Mouse (Mus musculus): ENCODE data around the gene Rora. TPM values are rescaled to one million over a fixed set of nuclear protein-coding genes. Genes with fewer than 3 reads are reported as not detected.
A peak's percentile ranks its signal among the peaks of the same experiment; 100 is the strongest.

Rora gene
- polyA plus RNA-seq, 1 experiment from 2014 or later = 6.6 TPM

- Histone ChIP-seq H3K4me3 (peak overlapping the region; percentile 89; the same call in 1 of the 2 replicates), H3K27ac (replicated peaks) (no peak overlapping the region), H3K27me3 (replicated peaks; ENCODE audit: low read depth, poor library complexity, severe bottlenecking) (peaks cover 26% of the 10 kb centered on the region), H3K9me3 (no peaks in the 10 kb centered on the region), H3K36me3 (replicated peaks) (no peaks in the 10 kb centered on the region), H3K4me1 (peaks cover 29% of the 10 kb centered on the region)
- WGBS = 58% methylated on average over 5 of the region's 5 CpGs
- DNase-seq (ENCODE audit: low spot score) = no peak
These were observed 2.6 kb downstream of the Rora start for GRCm38 (mm10) chr9:68656076-68656795.

GRCm38 (mm10) chr9:68656796-68657130 is 3.2 kb downstream of the Rora start:
- Histone ChIP-seq H3K27ac (replicated peaks) (no peak overlapping the region), H3K36me3 (replicated peaks) (no peaks in the 10 kb centered on the region), H3K27me3 (replicated peaks; ENCODE audit: low read depth, poor library complexity, severe bottlenecking) (peaks cover 26% of the 10 kb centered on the region), H3K4me3 (no peak overlapping the region), H3K9me3 (no peaks in the 10 kb centered on the region), H3K4me1 (peaks cover 29% of the 10 kb centered on the region)
- 43% methylated on average over 6 of the region's 6 CpGs for WGBS
- DNase-seq (ENCODE audit: low spot score) = no peak

- Histone ChIP-seq H3K27me3 (replicated peaks; ENCODE audit: low read depth, poor library complexity, severe bottlenecking) (no peaks in the 10 kb centered on the region), H3K27ac (replicated peaks) (no peak overlapping the region), H3K4me1 (peaks cover 23% of the 10 kb centered on the region), H3K36me3 (replicated peaks) (no peaks in the 10 kb centered on the region), H3K4me3 (no peak overlapping the region), H3K9me3 (no peaks in the 10 kb centered on the region)
- WGBS = 87% methylated on average over 3 of the region's 3 CpGs
- DNase-seq (ENCODE audit: low spot score) = no peak
These were observed 17.1 kb downstream of the Rora start for GRCm38 (mm10) chr9:68670731-68671130.

DNA sequence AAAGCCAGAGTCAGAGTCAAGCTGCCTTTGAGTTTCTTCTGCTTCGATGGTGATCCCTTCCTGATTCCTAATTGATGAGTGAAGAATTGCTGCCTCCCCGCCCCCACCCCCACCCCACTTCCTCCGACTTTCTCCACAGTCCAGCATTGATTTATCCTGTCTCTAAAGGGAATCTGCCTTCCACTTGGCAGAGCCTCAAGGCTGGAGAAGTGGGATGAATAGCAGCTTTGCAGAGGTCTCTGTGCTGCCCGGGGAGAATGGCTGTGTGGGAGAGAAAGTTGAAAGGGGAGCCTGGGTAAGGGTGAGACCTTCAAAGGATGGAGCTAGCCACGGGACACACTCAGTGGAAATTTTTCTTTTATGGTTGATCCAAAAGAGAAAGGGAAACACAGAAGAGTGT is 18.9 kb downstream of the Rora start:
- Histone ChIP-seq H3K4me3 (no peak overlapping the region), H3K36me3 (replicated peaks) (no peaks in the 10 kb centered on the region), H3K27ac (replicated peaks) (no peak overlapping the region), H3K9me3 (no peaks in the 10 kb centered on the region), H3K4me1 (peaks cover 23% of the 10 kb centered on the region), H3K27me3 (replicated peaks; ENCODE audit: low read depth, poor library complexity, severe bottlenecking) (no peaks in the 10 kb centered on the region)
- WGBS = 41% methylated on average over 5 of the region's 5 CpGs
- no peak for DNase-seq (ENCODE audit: low spot score)

DNA sequence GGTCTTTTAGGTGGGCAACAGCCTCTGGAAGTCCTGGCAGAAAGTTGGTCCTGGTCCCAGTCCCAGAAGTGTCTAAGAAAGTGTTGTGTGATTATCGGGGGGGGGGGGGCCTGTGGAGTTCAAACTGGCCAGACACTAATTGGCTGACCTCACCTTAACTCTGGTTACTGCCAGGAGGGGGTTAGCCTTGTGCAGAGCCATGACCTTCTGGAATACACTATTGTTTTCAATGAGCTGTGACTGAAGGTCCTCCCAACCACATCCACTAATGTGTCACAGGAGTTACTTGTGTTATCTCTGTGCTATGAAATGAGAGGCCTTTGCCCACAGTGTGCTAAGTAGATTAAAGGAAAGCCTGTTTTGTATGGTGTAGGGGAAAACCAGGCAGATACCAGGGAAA is 19.6 kb downstream of the Rora start:
- Histone ChIP-seq H3K27ac (replicated peaks) (no peak overlapping the region), H3K9me3 (no peaks in the 10 kb centered on the region), H3K36me3 (replicated peaks) (no peaks in the 10 kb centered on the region), H3K27me3 (replicated peaks; ENCODE audit: low read depth, poor library complexity, severe bottlenecking) (no peaks in the 10 kb centered on the region), H3K4me1 (peaks cover 23% of the 10 kb centered on the region), H3K4me3 (no peak overlapping the region)
- DNase-seq (ENCODE audit: low spot score) = no peak
- 56% methylated on average over 1 of the region's 1 CpGs for WGBS

- Histone ChIP-seq H3K27me3 (replicated peaks; ENCODE audit: low read depth, poor library complexity, severe bottlenecking) (no peaks in the 10 kb centered on the region), H3K9me3 (no peaks in the 10 kb centered on the region), H3K4me3 (no peak overlapping the region), H3K4me1 (peaks cover 28% of the 10 kb centered on the region), H3K27ac (replicated peaks) (no peak overlapping the region), H3K36me3 (replicated peaks) (no peaks in the 10 kb centered on the region)
- no peak for DNase-seq (ENCODE audit: low spot score)
- 91% methylated on average over 12 of the region's 12 CpGs for WGBS
These were observed 26.3 kb downstream of the Rora start for GRCm38 (mm10) chr9:68679871-68680374.

DNA sequence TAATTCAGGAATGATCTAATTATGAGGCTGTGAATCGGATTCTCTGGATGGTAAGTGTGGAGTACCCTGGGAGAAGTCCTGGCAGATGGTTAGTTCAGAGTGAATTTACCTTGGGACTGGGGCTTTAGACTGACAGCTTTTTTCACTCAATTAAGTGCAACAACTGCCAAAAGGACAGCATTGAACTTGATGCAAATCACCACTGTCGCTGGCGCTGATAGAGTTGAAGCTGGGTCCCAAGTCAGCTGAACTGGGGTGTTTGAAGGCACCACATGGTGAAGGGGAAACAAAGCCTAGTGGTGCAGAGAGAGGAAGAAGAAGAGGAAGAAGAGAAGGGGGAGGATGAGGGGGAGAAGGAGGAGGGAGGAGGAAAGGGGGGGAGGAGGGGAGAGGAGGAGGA is 30.4 kb downstream of the Rora start:
- Histone ChIP-seq H3K4me1 (peaks cover 52% of the 10 kb centered on the region), H3K9me3 (no peaks in the 10 kb centered on the region), H3K27ac (replicated peaks) (no peak overlapping the region), H3K27me3 (replicated peaks; ENCODE audit: low read depth, poor library complexity, severe bottlenecking) (0 out of 2 replicates have a peak, but pooled peaks cover 6% of the 10 kb centered on the region), H3K36me3 (replicated peaks) (no peaks in the 10 kb centered on the region), H3K4me3 (no peak overlapping the region)
- 34% methylated on average over 3 of the region's 3 CpGs for WGBS
- no peak for DNase-seq (ENCODE audit: low spot score)

- no peak for DNase-seq (ENCODE audit: low spot score)
- Histone ChIP-seq H3K36me3 (replicated peaks) (no peaks in the 10 kb centered on the region), H3K4me3 (no peak overlapping the region), H3K9me3 (no peaks in the 10 kb centered on the region), H3K4me1 (peaks cover 50% of the 10 kb centered on the region), H3K27me3 (replicated peaks; ENCODE audit: low read depth, poor library complexity, severe bottlenecking) (0 out of 2 replicates have a peak, but pooled peaks cover 6% of the 10 kb centered on the region), H3K27ac (replicated peaks) (no peak overlapping the region)
- 43% methylated on average over 5 of the region's 5 CpGs for WGBS
These were observed 32.0 kb downstream of the Rora start for GRCm38 (mm10) chr9:68685562-68685961.

- DNase-seq (ENCODE audit: low spot score) = no peak
- Histone ChIP-seq H3K27ac (replicated peaks) (no peak overlapping the region), H3K27me3 (replicated peaks; ENCODE audit: low read depth, poor library complexity, severe bottlenecking) (0 out of 2 replicates have a peak, but pooled peaks cover 6% of the 10 kb centered on the region), H3K36me3 (replicated peaks) (no peaks in the 10 kb centered on the region), H3K4me1 (peaks cover 50% of the 10 kb centered on the region), H3K9me3 (no peaks in the 10 kb centered on the region), H3K4me3 (no peak overlapping the region)
- 43% methylated on average over 10 of the region's 10 CpGs for WGBS
These were observed 33.8 kb downstream of the Rora start for GRCm38 (mm10) chr9:68687251-68687874.

DNA sequence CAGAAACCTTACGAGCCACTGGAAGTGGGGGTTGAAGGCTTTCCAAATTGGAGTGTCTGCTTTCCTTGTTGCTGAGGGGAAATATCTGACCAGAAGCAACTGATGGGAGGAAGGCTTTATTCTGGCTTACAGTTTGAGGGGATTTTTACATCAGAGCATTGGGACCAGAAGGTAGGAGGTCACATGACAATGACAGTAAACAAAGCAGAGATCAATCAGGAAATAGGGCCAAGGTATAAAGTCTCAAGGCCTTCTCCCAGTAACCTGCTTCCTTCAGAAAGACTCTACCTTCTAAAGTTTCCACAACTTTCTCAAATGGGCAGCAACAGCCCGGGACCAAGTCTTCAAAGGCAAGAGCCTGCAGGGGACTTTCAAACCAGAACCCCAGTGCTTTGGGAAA is 34.6 kb downstream of the Rora start:
- no peak for DNase-seq (ENCODE audit: low spot score)
- peaks cover 49% of the 10 kb centered on the region for H3K4me1 ChIP-seq
- H3K27ac ChIP-seq (replicated peaks) = no peak overlapping the region
- H3K9me3 ChIP-seq = no peaks in the 10 kb centered on the region
- no peak overlapping the region for H3K4me3 ChIP-seq
- WGBS = 81% methylated on average over 2 of the region's 2 CpGs
- no peaks in the 10 kb centered on the region for H3K36me3 ChIP-seq (replicated peaks)
- 0 out of 2 replicates have a peak, but pooled peaks cover 6% of the 10 kb centered on the region for H3K27me3 ChIP-seq (replicated peaks; ENCODE audit: low read depth, poor library complexity, severe bottlenecking)

DNA sequence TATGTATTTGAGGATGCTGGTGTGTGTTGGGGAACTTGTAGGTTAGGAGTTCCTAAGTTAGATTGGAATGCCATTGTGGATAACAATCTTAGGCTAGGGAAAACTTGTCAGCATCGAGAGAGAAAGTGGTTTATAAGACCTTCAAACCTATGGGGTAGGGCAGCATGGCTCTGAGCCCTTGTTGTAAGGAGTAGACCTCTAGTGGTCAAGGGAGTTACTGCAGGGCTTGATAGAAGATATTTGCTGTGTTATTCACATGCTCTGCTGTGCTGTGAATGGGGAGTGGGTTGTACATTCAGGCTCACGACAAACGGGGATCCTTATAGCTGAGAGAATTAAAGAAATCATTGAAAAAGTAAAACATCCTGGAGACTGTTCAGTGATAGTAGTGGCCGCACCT is 35.8 kb downstream of the Rora start:
- Histone ChIP-seq H3K9me3 (no peaks in the 10 kb centered on the region), H3K36me3 (replicated peaks) (no peaks in the 10 kb centered on the region), H3K27ac (replicated peaks) (no peak overlapping the region), H3K4me1 (peaks cover 37% of the 10 kb centered on the region), H3K27me3 (replicated peaks; ENCODE audit: low read depth, poor library complexity, severe bottlenecking) (0 out of 2 replicates have a peak, but pooled peaks cover 6% of the 10 kb centered on the region), H3K4me3 (no peak overlapping the region)
- WGBS = 36% methylated on average over 4 of the region's 4 CpGs
- DNase-seq (ENCODE audit: low spot score) = peak; percentile 52

DNA sequence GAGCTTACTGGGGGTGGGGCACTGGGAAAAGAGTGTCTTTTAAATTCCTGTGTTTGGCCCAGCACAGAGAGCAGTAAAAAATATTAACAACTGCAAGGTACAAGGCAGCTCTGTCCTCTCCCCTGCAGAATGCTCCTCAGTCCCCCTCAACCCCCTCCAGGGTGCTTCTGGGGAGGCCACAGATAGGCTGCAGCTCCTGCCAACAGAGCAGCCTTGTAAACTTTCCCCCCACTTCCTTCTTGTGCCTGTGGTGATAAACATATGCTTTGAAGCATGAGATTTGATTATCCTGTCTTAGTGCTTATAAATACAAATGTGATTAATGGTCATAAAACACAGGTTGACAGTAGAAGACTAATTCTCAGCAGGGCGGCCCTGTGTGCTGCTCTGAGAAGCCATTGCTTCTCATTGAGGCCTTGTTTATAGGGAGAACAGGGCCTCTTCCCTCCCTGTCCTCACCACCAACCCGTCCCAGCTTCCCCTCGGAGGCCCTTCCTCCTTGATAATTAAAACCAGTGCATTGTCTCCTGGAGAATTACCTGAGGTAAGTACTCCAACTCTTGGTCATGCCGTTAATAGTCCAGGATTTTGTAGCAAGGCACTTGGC is 41.4 kb downstream of the Rora start:
- no peaks in the 10 kb centered on the region for H3K9me3 ChIP-seq
- H3K36me3 ChIP-seq (replicated peaks) = no peaks in the 10 kb centered on the region
- 0 out of 2 replicates have a peak, but pooled peaks cover 5% of the 10 kb centered on the region for H3K27me3 ChIP-seq (replicated peaks; ENCODE audit: low read depth, poor library complexity, severe bottlenecking)
- peak; percentile 28 for DNase-seq (ENCODE audit: low spot score)
- H3K27ac ChIP-seq (replicated peaks) = no peak overlapping the region
- no peak overlapping the region for H3K4me3 ChIP-seq
- WGBS = 20% methylated on average over 4 of the region's 4 CpGs
- H3K4me1 ChIP-seq = peaks cover 24% of the 10 kb centered on the region
